ENCODE assay signal across 15 mouse cellular contexts in the genomic region with DNA sequence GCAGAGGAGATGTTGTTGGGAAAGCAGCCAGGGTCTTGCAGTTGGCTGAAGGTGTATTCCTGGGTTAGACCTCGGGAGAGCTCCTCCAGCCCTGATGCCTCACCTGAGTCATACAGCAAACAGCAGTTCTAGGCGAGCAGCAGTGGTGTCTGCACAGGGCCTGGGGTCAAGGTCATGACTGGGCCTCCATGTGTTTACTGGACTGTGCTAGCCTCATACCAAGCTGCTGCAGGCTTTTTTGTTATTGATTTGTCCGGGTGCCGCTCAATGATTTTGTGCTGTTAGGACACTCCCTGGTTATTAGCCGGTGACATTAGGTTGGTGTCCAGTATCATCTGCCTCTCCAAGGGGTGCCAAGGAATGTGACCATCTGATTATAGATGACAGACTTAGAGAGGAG. TPM values are rescaled to one million over a fixed set of nuclear protein-coding genes. Genes with fewer than 3 reads are reported as not detected.
DNase-seq lines count a peak whose midpoint lies in the region; ATAC-seq and TF ChIP-seq lines count a peak whose summit lies in the region.
"Had no signal": no experiment of that assay in that cellular context is flagged by ENCODE, and none has a peak within 500 bp of the region (broad histone marks: within the 10 kb centered on the region; RNA-seq: fewer than 3 reads in every experiment).

No protein-coding gene starts in this region.

- no peak overlapping the region for H3K4me3 ChIP-seq in intestine, embryonic 15.5 days (replicated peaks)
- H3K4me3 ChIP-seq in intestine, postnatal 0 days (ENCODE audit: low read depth, low read length) = no peak overlapping the region
- H3K4me3 ChIP-seq in embryonic facial prominence, embryonic 13.5 days = 0 out of 2 replicates have a peak overlapping the region, but pooled peaks have one; percentile 2
- H3K4me3 ChIP-seq in liver, embryonic 15.5 days (replicated peaks) = peak overlapping the region; percentile 94
- H3K4me3 ChIP-seq in midbrain, embryonic 16.5 days (ENCODE audit: low read depth, low read length) = no peak overlapping the region
- H3K4me3 ChIP-seq: heart, adult 2 months had no signal

- DNase-seq in adrenal gland, adult 2 months = peak; percentile 28
- no peak for DNase-seq in adrenal gland, adult 8-10 months
- DNase-seq: heart, adult 2 months; heart, postnatal 36 days; lung, postnatal 10 days; right cerebral cortex, postnatal 4 days had no signal

- no peaks in the 10 kb centered on the region for H3K9me3 ChIP-seq in intestine, embryonic 15.5 days
- no peaks in the 10 kb centered on the region for H3K9me3 ChIP-seq in intestine, postnatal 0 days (ENCODE audit: control insufficient read depth)
- H3K9me3 ChIP-seq in embryonic facial prominence, embryonic 13.5 days = no peaks in the 10 kb centered on the region
- no peaks in the 10 kb centered on the region for H3K9me3 ChIP-seq in liver, embryonic 15.5 days (replicated peaks)
- H3K9me3 ChIP-seq in midbrain, embryonic 16.5 days (replicated peaks; ENCODE audit: control insufficient read depth, low read length, poor library complexity, severe bottlenecking) = no peaks in the 10 kb centered on the region

- H3K4me2 ChIP-seq in intestine, embryonic 15.5 days (replicated peaks) = peak overlapping the region; percentile 100; the same call in 1 of the 2 replicates
- no peak overlapping the region for H3K4me2 ChIP-seq in intestine, postnatal 0 days (replicated peaks; ENCODE audit: low read depth)
- H3K4me2 ChIP-seq in embryonic facial prominence, embryonic 13.5 days = no peak overlapping the region
- H3K4me2 ChIP-seq in liver, embryonic 15.5 days = peak overlapping the region; percentile 97
- H3K4me2 ChIP-seq in midbrain, embryonic 16.5 days (ENCODE audit: low read length) = no peak overlapping the region

- H3K27ac ChIP-seq in intestine, embryonic 15.5 days = no peak overlapping the region
- H3K27ac ChIP-seq in intestine, postnatal 0 days (ENCODE audit: low read depth, low read length) = no peak overlapping the region
- H3K27ac ChIP-seq in embryonic facial prominence, embryonic 13.5 days = no peak overlapping the region
- H3K27ac ChIP-seq in liver, embryonic 15.5 days (replicated peaks) = peak overlapping the region; percentile 85
- no peak overlapping the region for H3K27ac ChIP-seq in midbrain, embryonic 16.5 days (ENCODE audit: low read length)
- H3K27ac ChIP-seq: heart, adult 2 months had no signal

- WGBS in intestine, embryonic 15.5 days = 44% methylated on average over 5 of the region's 5 CpGs
- 47% methylated on average over 5 of the region's 5 CpGs for WGBS in intestine, postnatal 0 days
- WGBS in embryonic facial prominence, embryonic 13.5 days = 79% methylated on average over 5 of the region's 5 CpGs
- WGBS in liver, embryonic 15.5 days (ENCODE audit: insufficient replicate concordance) = 51% methylated on average over 5 of the region's 5 CpGs
- 78% methylated on average over 5 of the region's 5 CpGs for whole genome bisulfite sequencing in midbrain, embryonic 16.5 days

- H3K9ac ChIP-seq in intestine, embryonic 15.5 days = no peak overlapping the region
- no peak overlapping the region for H3K9ac ChIP-seq in intestine, postnatal 0 days (ENCODE audit: low read depth, low read length)
- H3K9ac ChIP-seq in embryonic facial prominence, embryonic 13.5 days = no peak overlapping the region
- no peak overlapping the region; the same call in 1 of the 2 replicates for H3K9ac ChIP-seq in liver, embryonic 15.5 days
- H3K9ac ChIP-seq in midbrain, embryonic 16.5 days (ENCODE audit: low read depth, low read length) = no peak overlapping the region

- peaks cover 29% of the 10 kb centered on the region for H3K4me1 ChIP-seq in intestine, embryonic 15.5 days (replicated peaks)
- H3K4me1 ChIP-seq in intestine, postnatal 0 days (replicated peaks; ENCODE audit: control insufficient read depth, insufficient read depth, low read length) = peaks cover 7% of the 10 kb centered on the region
- peaks cover 58% of the 10 kb centered on the region for H3K4me1 ChIP-seq in embryonic facial prominence, embryonic 13.5 days
- peaks cover 65% of the 10 kb centered on the region for H3K4me1 ChIP-seq in liver, embryonic 15.5 days (replicated peaks)
- H3K4me1 ChIP-seq in midbrain, embryonic 16.5 days (ENCODE audit: control insufficient read depth, insufficient read depth, low read length) = peaks cover 22% of the 10 kb centered on the region

- no peak for TF ChIP-seq CTCF in intestine, postnatal 0 days (IDR thresholded peaks at IDR 0.05; ENCODE audit: low read depth)

- H3K36me3 ChIP-seq in intestine, embryonic 15.5 days = peaks cover 9% of the 10 kb centered on the region
- H3K36me3 ChIP-seq in intestine, postnatal 0 days (ENCODE audit: control insufficient read depth, insufficient read depth) = peaks cover 13% of the 10 kb centered on the region
- peaks cover 12% of the 10 kb centered on the region for H3K36me3 ChIP-seq in embryonic facial prominence, embryonic 13.5 days
- peaks cover 12% of the 10 kb centered on the region for H3K36me3 ChIP-seq in liver, embryonic 15.5 days (replicated peaks)
- H3K36me3 ChIP-seq in midbrain, embryonic 16.5 days (ENCODE audit: control insufficient read depth, insufficient read depth, low read length) = peaks cover 3% of the 10 kb centered on the region; the same call in 1 of the 2 replicates

- peaks cover 24% of the 10 kb centered on the region for H3K27me3 ChIP-seq in intestine, embryonic 15.5 days (replicated peaks)
- peaks cover 23% of the 10 kb centered on the region for H3K27me3 ChIP-seq in intestine, postnatal 0 days (replicated peaks; ENCODE audit: control insufficient read depth, insufficient read depth, low read length)
- H3K27me3 ChIP-seq in embryonic facial prominence, embryonic 13.5 days = peaks cover 27% of the 10 kb centered on the region
- H3K27me3 ChIP-seq in liver, embryonic 15.5 days = peaks cover 28% of the 10 kb centered on the region
- H3K27me3 ChIP-seq in midbrain, embryonic 16.5 days (ENCODE audit: control insufficient read depth, insufficient read depth, low read depth, low read length) = peaks cover 22% of the 10 kb centered on the region

- ATAC-seq in intestine, embryonic 15.5 days = no peak
- no peak for ATAC-seq in intestine, postnatal 0 days
- no peak for ATAC-seq in embryonic facial prominence, embryonic 13.5 days (ENCODE audit: insufficient number of reproducible peaks, insufficient read depth, low FRiP score, low TSS enrichment, low read depth)
- ATAC-seq in liver, embryonic 15.5 days (ENCODE audit: insufficient read depth) = no peak
- ATAC-seq in megakaryocyte-erythroid progenitor cell, adult 5-6 weeks (replicated peaks; ENCODE audit: low FRiP score, low TSS enrichment, poor library complexity, severe bottlenecking) = no peak
- ATAC-seq in midbrain, embryonic 16.5 days = no peak
- ATAC-seq: activated CD4-positive, CD25-positive, alpha-beta regulatory T cell, adult 4 months; inflammation-experienced regulatory T-cells, adult 6 months had no signal

RNA-seq across cellular contexts. Expression of a gene that starts 1.7 kb away (rescaled TPM):
- total RNA-seq in adrenal gland, adult 2 months (2021) = 10 to 100 TPM; 27.7 to 30.4 TPM
- 14.5 and 19.9 TPM in 2 replicates for polyA plus RNA-seq in adrenal gland, adult 2 months (2012; rRNA removed)
- 10 to 100 TPM; 26.0 to 39.4 (median 30.5) TPM for total RNA-seq in adrenal gland, adult 8-10 months (2022)
- 34.6 and 38.0 TPM in 2 replicates for polyA plus RNA-seq in intestine, embryonic 15.5 days (2015; fragmentation: Nextera tagmentation; extraction: Ambion mirVana)
- polyA plus RNA-seq in intestine, postnatal 0 days (2015; fragmentation: Nextera tagmentation; extraction: Ambion mirVana) = 10.0 and 11.1 TPM in 2 replicates
- polyA plus RNA-seq in embryonic facial prominence, embryonic 13.5 days (2015; fragmentation: Nextera tagmentation; extraction: Ambion mirVana) = 39.0 and 42.3 TPM in 2 replicates
- 20.7 and 22.6 TPM in 2 replicates for polyA plus RNA-seq in liver, embryonic 15.5 days (2015; fragmentation: Nextera tagmentation; extraction: Ambion mirVana)
- total RNA-seq in megakaryocyte-erythroid progenitor cell, adult 5-6 weeks (2014; fragmentation: Nextera tagmentation) = 56.5 and 74.1 TPM in 2 replicates
- 45.4 and 57.9 TPM in 2 replicates for total RNA-seq in megakaryocyte-erythroid progenitor cell, adult 5-6 weeks (2017)
- polyA plus RNA-seq in midbrain, embryonic 16.5 days (2015; fragmentation: Nextera tagmentation; extraction: Ambion mirVana) = 18.4 and 19.0 TPM in 2 replicates

RNA-seq across cellular contexts. Expression of a gene that starts 2.3 kb away (rescaled TPM):
- under 1 TPM; 0.17 to 0.21 TPM for total RNA-seq in adrenal gland, adult 2 months (2021)
- 0.04 and 0.07 TPM in 2 replicates for polyA plus RNA-seq in adrenal gland, adult 2 months (2012; rRNA removed)
- total RNA-seq in adrenal gland, adult 8-10 months (2022) = under 1 TPM; 0.11 to 0.24 (median 0.18) TPM
- polyA plus RNA-seq in intestine, embryonic 15.5 days (2015; fragmentation: Nextera tagmentation; extraction: Ambion mirVana) = 0.06 and 0.09 TPM in 2 replicates
- polyA plus RNA-seq in intestine, postnatal 0 days (2015; fragmentation: Nextera tagmentation; extraction: Ambion mirVana) = 0.03 TPM in 2 replicates
- 0.26 and 0.28 TPM in 2 replicates for polyA plus RNA-seq in embryonic facial prominence, embryonic 13.5 days (2015; fragmentation: Nextera tagmentation; extraction: Ambion mirVana)
- 0.03 TPM in 2 replicates for polyA plus RNA-seq in liver, embryonic 15.5 days (2015; fragmentation: Nextera tagmentation; extraction: Ambion mirVana)
- total RNA-seq in megakaryocyte-erythroid progenitor cell, adult 5-6 weeks (2014; fragmentation: Nextera tagmentation) = 4.6 and 5.6 TPM in 2 replicates
- total RNA-seq in megakaryocyte-erythroid progenitor cell, adult 5-6 weeks (2017) = 3.1 and 4.0 TPM in 2 replicates
- 0.04 and 0.06 TPM in 2 replicates for polyA plus RNA-seq in midbrain, embryonic 16.5 days (2015; fragmentation: Nextera tagmentation; extraction: Ambion mirVana)
- polyA plus RNA-seq: heart, adult 2 months; inflammation-experienced regulatory T-cells, adult 6 months; midbrain, postnatal 0 days had no signal

RNA-seq across cellular contexts. Expression of a gene that starts 31.6 kb away (rescaled TPM):
- total RNA-seq in adrenal gland, adult 2 months (2021) = 10 to 100 TPM; 53.1 to 53.5 TPM
- 112 and 122 TPM in 2 replicates for polyA plus RNA-seq in adrenal gland, adult 2 months (2012; rRNA removed)
- total RNA-seq in adrenal gland, adult 8-10 months (2022) = 10 to 100 TPM; 44.2 to 54.7 (median 49.3) TPM
- 122 and 129 TPM in 2 replicates for polyA plus RNA-seq in intestine, embryonic 15.5 days (2015; fragmentation: Nextera tagmentation; extraction: Ambion mirVana)
- polyA plus RNA-seq in intestine, postnatal 0 days (2015; fragmentation: Nextera tagmentation; extraction: Ambion mirVana) = 81.1 and 87.4 TPM in 2 replicates
- polyA plus RNA-seq in embryonic facial prominence, embryonic 13.5 days (2015; fragmentation: Nextera tagmentation; extraction: Ambion mirVana) = 57.4 and 61.9 TPM in 2 replicates
- 67.2 and 69.0 TPM in 2 replicates for polyA plus RNA-seq in liver, embryonic 15.5 days (2015; fragmentation: Nextera tagmentation; extraction: Ambion mirVana)
- 116 and 170 TPM in 2 replicates for total RNA-seq in megakaryocyte-erythroid progenitor cell, adult 5-6 weeks (2014; fragmentation: Nextera tagmentation)
- total RNA-seq in megakaryocyte-erythroid progenitor cell, adult 5-6 weeks (2017) = 55.2 and 71.9 TPM in 2 replicates
- 93.0 and 102 TPM in 2 replicates for polyA plus RNA-seq in midbrain, embryonic 16.5 days (2015; fragmentation: Nextera tagmentation; extraction: Ambion mirVana)

RNA-seq across cellular contexts. Expression of a gene that starts 50.2 kb away (rescaled TPM):
- under 1 TPM in 1 of 2 experiments, not detected in 1; 0.23 TPM for total RNA-seq in adrenal gland, adult 2 months (2021)
- not detected in 2 replicates for polyA plus RNA-seq in adrenal gland, adult 2 months (2012; rRNA removed)
- under 1 TPM in 2 of 4 experiments, not detected in 2; 0.16 to 0.63 TPM for total RNA-seq in adrenal gland, adult 8-10 months (2022)
- 0.57 and 1.2 TPM in 2 replicates for polyA plus RNA-seq in intestine, embryonic 15.5 days (2015; fragmentation: Nextera tagmentation; extraction: Ambion mirVana)
- polyA plus RNA-seq in intestine, postnatal 0 days (2015; fragmentation: Nextera tagmentation; extraction: Ambion mirVana) = 1.5 and 2.0 TPM in 2 replicates
- polyA plus RNA-seq in embryonic facial prominence, embryonic 13.5 days (2015; fragmentation: Nextera tagmentation; extraction: Ambion mirVana) = 0.76 TPM in 1 of 2 replicates, not detected in the other
- polyA plus RNA-seq in liver, embryonic 15.5 days (2015; fragmentation: Nextera tagmentation; extraction: Ambion mirVana) = 0.20 TPM in 1 of 2 replicates, not detected in the other
- total RNA-seq in megakaryocyte-erythroid progenitor cell, adult 5-6 weeks (2014; fragmentation: Nextera tagmentation) = 0.11 TPM in 1 of 2 replicates, not detected in the other
- not detected in 2 replicates for total RNA-seq in megakaryocyte-erythroid progenitor cell, adult 5-6 weeks (2017)
- polyA plus RNA-seq in midbrain, embryonic 16.5 days (2015; fragmentation: Nextera tagmentation; extraction: Ambion mirVana) = 0.37 and 0.63 TPM in 2 replicates
- total RNA-seq: heart, postnatal 36 days had no signal
- polyA plus RNA-seq: activated CD4-positive, CD25-positive, alpha-beta regulatory T cell, adult 4 months; heart, adult 2 months; inflammation-experienced regulatory T-cells, adult 6 months had no signal

RNA-seq across cellular contexts. Expression of a gene that starts 59.6 kb away (rescaled TPM):
- total RNA-seq in adrenal gland, adult 2 months (2021) = 10 to 100 TPM; 87.1 to 88.8 TPM
- polyA plus RNA-seq in adrenal gland, adult 2 months (2012; rRNA removed) = 21.2 and 21.3 TPM in 2 replicates
- 10 to 100 TPM; 50.4 to 60.7 (median 53.5) TPM for total RNA-seq in adrenal gland, adult 8-10 months (2022)
- 193 and 197 TPM in 2 replicates for polyA plus RNA-seq in intestine, embryonic 15.5 days (2015; fragmentation: Nextera tagmentation; extraction: Ambion mirVana)
- 168 and 169 TPM in 2 replicates for polyA plus RNA-seq in intestine, postnatal 0 days (2015; fragmentation: Nextera tagmentation; extraction: Ambion mirVana)
- polyA plus RNA-seq in embryonic facial prominence, embryonic 13.5 days (2015; fragmentation: Nextera tagmentation; extraction: Ambion mirVana) = 289 and 328 TPM in 2 replicates
- 99.7 and 102 TPM in 2 replicates for polyA plus RNA-seq in liver, embryonic 15.5 days (2015; fragmentation: Nextera tagmentation; extraction: Ambion mirVana)
- total RNA-seq in megakaryocyte-erythroid progenitor cell, adult 5-6 weeks (2014; fragmentation: Nextera tagmentation) = 208 and 214 TPM in 2 replicates
- 145 and 165 TPM in 2 replicates for total RNA-seq in megakaryocyte-erythroid progenitor cell, adult 5-6 weeks (2017)
- 233 and 236 TPM in 2 replicates for polyA plus RNA-seq in midbrain, embryonic 16.5 days (2015; fragmentation: Nextera tagmentation; extraction: Ambion mirVana)

Comparison
In these comparisons a context has a peak if more than half of its experiments do, and no peak if none do; other contexts are left out.
1. H3K4me2 ChIP-seq: peak in intestine, embryonic 15.5 days (single experiment) and liver, embryonic 15.5 days (single experiment); none in intestine, postnatal 0 days (single experiment), embryonic facial prominence, embryonic 13.5 days (single experiment) and midbrain, embryonic 16.5 days (single experiment).
2. H3K4me3 ChIP-seq: peak in embryonic facial prominence, embryonic 13.5 days (single experiment) and liver, embryonic 15.5 days (single experiment); none in intestine, embryonic 15.5 days (single experiment), intestine, postnatal 0 days (single experiment) and midbrain, embryonic 16.5 days (single experiment).